Mouse (Mus musculus): Measurements from ENCODE around the gene Rps6ka4. TPM values are rescaled to one million over a fixed set of nuclear protein-coding genes. Genes with fewer than 3 reads are reported as not detected.

Rps6ka4 gene
- polyA plus RNA-seq, 1 experiment from 2014 or later = 7.7 TPM

DNA sequence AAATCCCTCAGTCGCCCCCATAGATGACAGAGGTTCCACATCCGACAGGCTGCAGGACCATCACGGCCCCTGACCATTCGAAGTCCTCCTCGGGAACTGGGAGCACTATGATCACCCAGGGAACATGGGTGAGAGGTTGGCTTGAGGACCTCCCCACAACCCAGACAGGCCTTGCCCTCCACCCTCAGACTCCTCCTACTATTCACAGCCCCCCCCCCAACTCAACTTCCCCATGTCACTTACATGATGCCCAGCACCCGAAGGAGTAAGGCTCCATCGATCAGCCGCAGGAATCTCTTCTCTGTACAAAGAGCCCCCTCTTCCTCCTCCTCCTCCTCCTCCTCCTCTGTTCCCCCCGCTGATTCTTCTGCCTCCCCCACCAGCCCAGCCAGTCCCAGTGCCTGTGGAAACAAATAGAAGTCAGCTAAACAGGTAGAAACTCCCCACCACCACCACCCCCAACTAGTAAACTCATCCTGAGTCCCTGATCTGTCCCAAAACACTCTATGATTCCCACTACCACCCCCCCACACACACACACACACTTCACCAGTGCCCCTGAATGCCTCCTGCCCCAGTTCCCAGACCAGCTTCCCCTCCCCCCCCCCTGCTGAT, 17.1 kb upstream of the Rps6ka4 start:
- H3K27ac ChIP-seq = peak overlapping the region; percentile 40; the same call in 1 of the 2 replicates
- 74% methylated on average over 9 of the region's 9 CpGs for WGBS
- H3K4me1 ChIP-seq (replicated peaks) = peaks cover 37% of the 10 kb centered on the region
- H3K4me3 ChIP-seq = no peak overlapping the region
- H3K27me3 ChIP-seq (ENCODE audit: insufficient read depth, poor library complexity, severe bottlenecking) = peaks cover 55% of the 10 kb centered on the region
- no peaks in the 10 kb centered on the region for H3K36me3 ChIP-seq
- H3K9me3 ChIP-seq = no peaks in the 10 kb centered on the region
- no peak for DNase-seq (ENCODE audit: low spot score)

DNA sequence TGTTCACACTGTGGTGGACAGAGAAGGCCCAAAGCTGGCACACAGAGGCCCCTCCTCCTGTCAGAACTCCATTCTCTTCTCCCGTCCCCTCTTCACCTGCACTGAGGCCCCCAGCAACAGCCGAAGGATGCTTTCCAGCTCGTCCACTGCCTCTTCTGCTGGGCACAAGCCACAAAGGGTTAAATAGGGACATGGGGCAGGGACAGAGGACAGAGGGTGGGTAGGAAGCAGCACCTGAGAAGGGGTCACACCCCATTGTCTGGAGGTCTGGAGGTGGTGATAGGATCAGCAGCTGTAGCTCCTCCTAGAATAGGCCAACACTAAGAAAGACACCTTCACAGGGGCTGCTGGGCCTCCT, 16.5 kb upstream of the Rps6ka4 start:
- no peaks in the 10 kb centered on the region for H3K36me3 ChIP-seq
- no peak overlapping the region for H3K4me3 ChIP-seq
- H3K27me3 ChIP-seq (ENCODE audit: insufficient read depth, poor library complexity, severe bottlenecking) = peaks cover 60% of the 10 kb centered on the region
- DNase-seq (ENCODE audit: low spot score) = no peak
- 62% methylated on average over 3 of the region's 3 CpGs for WGBS
- peak overlapping the region; percentile 40; the same call in 1 of the 2 replicates for H3K27ac ChIP-seq
- peaks cover 37% of the 10 kb centered on the region for H3K4me1 ChIP-seq (replicated peaks)
- no peaks in the 10 kb centered on the region for H3K9me3 ChIP-seq

DNA sequence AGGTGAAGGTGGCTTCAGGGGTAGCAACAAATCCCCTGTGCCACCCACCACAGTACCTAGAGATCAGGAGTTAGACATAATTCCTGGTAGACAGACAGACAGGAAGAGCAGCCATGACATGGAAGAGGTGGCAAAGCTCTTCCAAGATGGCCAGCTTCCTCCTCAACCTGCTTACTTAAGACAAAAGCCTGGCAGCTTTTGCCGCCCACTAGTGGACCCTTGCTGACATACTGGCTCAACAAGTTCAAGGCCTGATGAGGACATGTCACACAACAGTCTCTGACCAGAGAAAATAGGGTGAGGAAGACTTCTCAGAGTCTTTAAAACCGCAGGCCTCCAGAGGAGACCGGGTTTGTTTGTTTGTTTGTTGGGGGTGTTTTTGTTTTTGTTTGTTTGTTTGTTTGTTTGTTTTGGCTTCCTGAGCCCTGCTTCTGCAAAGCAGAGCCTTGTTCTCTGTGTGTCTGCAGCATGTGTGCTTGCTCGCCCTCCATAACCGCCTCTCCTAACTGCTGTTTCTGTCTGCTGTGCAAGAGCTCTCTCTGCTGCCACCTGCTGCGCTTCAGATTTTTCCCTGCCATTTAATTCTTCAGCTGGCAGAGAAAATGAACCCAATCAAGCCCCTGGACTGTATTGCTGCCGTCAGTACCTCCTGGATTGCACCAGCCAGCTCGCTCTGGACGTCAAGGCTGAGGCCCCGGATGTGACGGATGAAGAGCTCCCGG, 16.0 kb upstream of the Rps6ka4 start:
- H3K4me3 ChIP-seq = no peak overlapping the region
- 54% methylated on average over 12 of the region's 12 CpGs for WGBS
- H3K4me1 ChIP-seq (replicated peaks) = peaks cover 37% of the 10 kb centered on the region
- H3K27ac ChIP-seq = peak overlapping the region; percentile 80
- no peaks in the 10 kb centered on the region for H3K36me3 ChIP-seq
- H3K9me3 ChIP-seq = no peaks in the 10 kb centered on the region
- DNase-seq (ENCODE audit: low spot score) = peak; percentile 44
- peaks cover 66% of the 10 kb centered on the region for H3K27me3 ChIP-seq (ENCODE audit: insufficient read depth, poor library complexity, severe bottlenecking)

DNA sequence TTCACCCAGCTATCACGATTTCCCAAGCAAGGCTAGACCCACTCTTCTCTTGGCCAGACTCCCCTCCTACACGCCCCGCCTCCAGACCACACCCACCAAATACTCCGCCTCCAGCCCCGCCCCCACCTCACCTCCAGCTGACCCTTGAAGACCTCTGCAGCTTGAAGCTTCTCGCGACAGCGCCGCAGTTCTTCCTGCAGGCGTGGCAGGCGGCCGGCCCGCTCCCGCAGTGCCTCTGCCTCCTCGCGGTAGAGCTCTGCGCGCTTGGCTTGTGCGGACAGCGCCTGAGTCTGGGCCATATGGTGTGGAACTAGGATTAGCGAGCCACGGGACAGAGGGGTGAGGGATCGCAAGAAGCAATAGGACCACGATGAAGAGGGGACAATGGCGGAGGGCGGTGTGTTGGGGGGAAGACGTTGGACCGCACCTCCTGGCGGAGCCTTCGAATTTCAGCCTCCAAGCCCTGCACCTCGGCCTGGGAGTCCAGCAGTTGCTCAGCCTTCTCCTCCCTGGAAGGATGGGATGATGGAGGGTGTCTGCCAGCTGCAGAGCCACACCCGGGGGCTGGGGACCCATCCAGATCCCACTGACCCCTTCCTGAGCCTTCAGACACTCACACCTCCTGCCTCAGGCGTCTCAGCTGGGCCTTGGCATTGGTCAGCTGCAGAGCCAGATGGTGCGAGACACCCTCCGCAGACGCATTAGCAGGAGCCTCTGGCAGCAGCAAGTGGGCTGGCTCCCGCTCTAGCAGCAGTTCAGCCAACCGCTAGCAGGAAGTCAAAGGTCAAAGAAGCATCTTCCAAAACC, 15.0 kb upstream of the Rps6ka4 start:
- Histone ChIP-seq H3K27ac (peak overlapping the region; percentile 80), H3K27me3 (ENCODE audit: insufficient read depth, poor library complexity, severe bottlenecking) (peaks cover 76% of the 10 kb centered on the region), H3K36me3 (no peaks in the 10 kb centered on the region), H3K4me1 (replicated peaks) (peaks cover 37% of the 10 kb centered on the region), H3K9me3 (no peaks in the 10 kb centered on the region), H3K4me3 (peak overlapping the region; percentile 45)
- DNase-seq (ENCODE audit: low spot score) = peak; percentile 81
- WGBS = 5% methylated on average over 38 of the region's 38 CpGs

DNA sequence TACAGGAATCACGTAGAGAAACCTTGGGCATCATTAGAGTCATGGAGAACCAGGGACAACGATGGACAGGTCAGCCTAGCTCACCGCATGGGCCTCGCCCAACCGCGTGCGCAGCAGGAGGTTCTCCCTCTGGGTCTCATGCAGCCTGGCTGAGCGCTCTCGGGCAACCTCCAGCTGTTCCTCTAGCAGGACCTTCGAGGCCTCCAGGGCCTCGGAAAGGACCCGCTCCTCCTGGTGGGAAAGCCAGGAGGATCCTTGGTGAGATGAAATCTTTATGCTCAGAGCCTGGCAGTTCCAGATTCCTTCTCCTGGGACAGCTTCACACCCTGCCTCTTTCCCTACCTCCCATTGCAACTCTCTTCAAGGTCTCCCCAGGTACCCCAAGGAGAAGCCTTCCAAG, 14.2 kb upstream of the Rps6ka4 start:
- no peaks in the 10 kb centered on the region for H3K36me3 ChIP-seq
- 0 out of 2 replicates have a peak overlapping the region, but pooled peaks have one; percentile 45 for H3K4me3 ChIP-seq
- 88% methylated on average over 12 of the region's 12 CpGs for WGBS
- no peak for DNase-seq (ENCODE audit: low spot score)
- H3K4me1 ChIP-seq (replicated peaks) = peaks cover 41% of the 10 kb centered on the region
- peaks cover 84% of the 10 kb centered on the region for H3K27me3 ChIP-seq (ENCODE audit: insufficient read depth, poor library complexity, severe bottlenecking)
- H3K27ac ChIP-seq = no peak overlapping the region
- H3K9me3 ChIP-seq = no peaks in the 10 kb centered on the region

DNA sequence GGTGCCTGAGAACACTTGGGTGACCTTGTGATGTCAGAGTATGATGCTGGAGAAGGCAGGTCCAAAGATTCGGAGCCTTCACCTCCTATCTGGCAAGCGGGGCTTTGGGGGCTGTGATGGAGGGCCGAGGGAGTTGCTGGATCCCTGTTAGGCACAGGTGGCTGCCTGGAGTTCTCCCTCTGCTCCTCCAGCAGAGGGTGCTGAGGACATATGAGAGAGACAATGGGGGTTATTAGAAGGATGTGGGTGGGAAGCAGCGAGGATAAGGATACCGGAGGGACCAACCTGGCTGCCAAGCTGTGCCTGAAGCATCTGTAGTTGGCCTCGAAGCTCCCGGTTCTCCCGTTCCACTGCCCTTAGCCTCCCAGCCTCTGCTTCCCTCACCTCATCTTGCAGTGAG, 13.5 kb upstream of the Rps6ka4 start:
- peaks cover 44% of the 10 kb centered on the region for H3K4me1 ChIP-seq (replicated peaks)
- no peak for DNase-seq (ENCODE audit: low spot score)

DNA sequence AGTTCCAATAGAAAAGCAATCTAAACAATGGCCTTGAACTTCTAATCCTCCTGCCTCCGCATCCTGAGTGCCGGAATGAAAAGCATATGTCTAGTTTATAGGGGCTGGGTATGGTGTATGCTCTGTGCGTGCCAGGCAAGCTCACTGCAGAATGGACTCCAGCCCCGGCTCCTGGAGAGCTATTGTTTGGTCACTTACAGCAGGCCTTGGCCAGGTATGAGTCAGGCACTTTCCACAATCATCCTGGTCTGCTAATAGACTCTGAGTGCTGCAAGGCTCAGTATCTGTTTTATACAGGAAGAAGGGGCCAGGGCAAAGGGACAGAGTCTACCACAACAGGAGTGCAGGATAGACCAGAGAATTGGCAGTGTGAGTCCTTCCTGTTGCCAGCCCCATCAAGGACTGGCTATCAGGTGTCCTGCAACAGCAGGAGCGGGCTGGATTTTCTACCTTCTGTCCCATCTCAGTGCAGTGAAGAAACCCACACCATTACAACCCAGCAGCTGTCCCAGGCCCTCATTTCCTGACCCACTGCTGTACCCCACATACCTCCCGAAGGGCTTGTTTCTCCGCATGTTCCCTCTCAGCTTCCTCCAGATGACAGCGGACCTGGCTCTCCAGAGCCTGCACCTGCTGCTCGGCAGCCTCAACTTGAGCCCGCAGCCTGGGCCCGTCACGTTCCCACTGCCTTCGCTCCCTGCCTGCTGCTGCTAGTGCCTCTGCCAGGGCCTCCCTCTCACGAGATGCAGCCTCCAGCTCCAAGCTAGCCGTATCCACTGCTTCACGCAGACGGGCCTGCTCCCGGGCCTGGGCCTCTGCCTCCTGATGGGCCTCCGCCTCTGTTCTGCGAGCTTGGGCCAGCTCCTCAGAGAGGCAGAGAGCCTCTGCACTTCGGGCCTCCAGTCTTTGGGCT, 12.2 kb upstream of the Rps6ka4 start:
- 80% methylated on average over 21 of the region's 21 CpGs for WGBS
- H3K4me3 ChIP-seq = no peak overlapping the region
- no peaks in the 10 kb centered on the region for H3K9me3 ChIP-seq
- H3K27ac ChIP-seq = no peak overlapping the region
- H3K4me1 ChIP-seq (replicated peaks) = peaks cover 52% of the 10 kb centered on the region
- H3K27me3 ChIP-seq (ENCODE audit: insufficient read depth, poor library complexity, severe bottlenecking) = peaks cover 99% of the 10 kb centered on the region
- no peak for DNase-seq (ENCODE audit: low spot score)
- no peaks in the 10 kb centered on the region for H3K36me3 ChIP-seq

More for the DNA sequence above, 13.5 kb upstream of the Rps6ka4 start:
- no peak overlapping the region for H3K4me3 ChIP-seq
- 70% methylated on average over 8 of the region's 8 CpGs for WGBS
- H3K36me3 ChIP-seq = no peaks in the 10 kb centered on the region
- no peaks in the 10 kb centered on the region for H3K9me3 ChIP-seq
- peaks cover 91% of the 10 kb centered on the region for H3K27me3 ChIP-seq (ENCODE audit: insufficient read depth, poor library complexity, severe bottlenecking)
- H3K27ac ChIP-seq = no peak overlapping the region

DNA sequence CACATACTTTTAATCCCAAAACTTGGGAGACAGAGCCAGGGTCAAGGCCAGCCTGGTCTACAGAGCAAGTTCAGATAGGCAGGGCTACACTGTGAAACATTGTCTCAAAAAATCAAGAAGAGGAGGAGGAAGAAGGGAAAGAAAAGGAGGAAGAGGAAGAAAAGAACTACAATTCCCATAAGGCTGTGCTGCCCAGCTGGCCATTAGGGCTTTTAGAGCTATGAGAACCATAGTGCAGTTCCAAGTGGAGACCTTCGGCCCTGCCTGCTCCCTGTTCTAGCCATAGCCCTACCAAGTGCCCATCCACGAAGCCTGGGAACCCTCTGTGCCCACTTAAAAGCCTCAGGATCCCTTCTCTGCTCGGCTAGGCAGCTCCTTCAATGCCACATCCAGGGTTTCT, 11.1 kb upstream of the Rps6ka4 start:
- Histone ChIP-seq H3K27me3 (ENCODE audit: insufficient read depth, poor library complexity, severe bottlenecking) (peaks cover 100% of the 10 kb centered on the region), H3K9me3 (no peaks in the 10 kb centered on the region), H3K4me1 (replicated peaks) (peaks cover 49% of the 10 kb centered on the region), H3K4me3 (no peak overlapping the region), H3K36me3 (no peaks in the 10 kb centered on the region), H3K27ac (no peak overlapping the region)
- 78% methylated on average over 3 of the region's 3 CpGs for WGBS
- DNase-seq (ENCODE audit: low spot score) = no peak

DNA sequence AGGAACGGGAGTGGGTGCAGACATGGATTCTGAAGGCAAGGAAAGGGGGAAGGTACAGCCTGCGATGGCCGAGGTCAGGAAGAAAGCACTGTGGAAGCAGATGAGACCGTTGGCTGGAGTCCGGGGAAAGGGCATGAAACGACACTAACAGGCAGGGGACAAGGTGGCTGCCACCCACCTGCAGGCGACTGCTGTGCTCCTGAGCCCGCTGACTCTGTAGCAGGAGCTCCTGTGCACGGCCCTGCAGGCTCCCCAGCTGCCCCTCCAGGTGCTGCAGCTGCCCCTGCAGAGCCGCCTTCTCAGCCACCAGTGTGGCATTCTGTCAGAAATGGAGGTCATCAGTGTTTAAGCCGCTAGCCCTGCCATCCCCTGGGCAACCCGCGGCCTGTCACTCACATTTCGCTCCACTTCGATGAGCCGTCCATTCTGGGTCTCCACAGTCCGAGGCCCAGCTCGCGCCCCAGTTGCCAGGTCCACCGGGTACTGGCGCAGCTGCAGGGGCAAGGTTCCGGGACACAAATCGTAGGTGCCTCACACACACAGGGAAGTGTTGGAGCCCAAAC, 9.2 kb upstream of the Rps6ka4 start:
- Histone ChIP-seq H3K4me3 (no peak overlapping the region; the same call in 1 of the 2 replicates), H3K9me3 (no peaks in the 10 kb centered on the region), H3K27me3 (ENCODE audit: insufficient read depth, poor library complexity, severe bottlenecking) (peaks cover 100% of the 10 kb centered on the region), H3K27ac (no peak overlapping the region), H3K4me1 (replicated peaks) (peaks cover 35% of the 10 kb centered on the region), H3K36me3 (no peaks in the 10 kb centered on the region)
- no peak for DNase-seq (ENCODE audit: low spot score)
- 67% methylated on average over 23 of the region's 23 CpGs for WGBS

DNA sequence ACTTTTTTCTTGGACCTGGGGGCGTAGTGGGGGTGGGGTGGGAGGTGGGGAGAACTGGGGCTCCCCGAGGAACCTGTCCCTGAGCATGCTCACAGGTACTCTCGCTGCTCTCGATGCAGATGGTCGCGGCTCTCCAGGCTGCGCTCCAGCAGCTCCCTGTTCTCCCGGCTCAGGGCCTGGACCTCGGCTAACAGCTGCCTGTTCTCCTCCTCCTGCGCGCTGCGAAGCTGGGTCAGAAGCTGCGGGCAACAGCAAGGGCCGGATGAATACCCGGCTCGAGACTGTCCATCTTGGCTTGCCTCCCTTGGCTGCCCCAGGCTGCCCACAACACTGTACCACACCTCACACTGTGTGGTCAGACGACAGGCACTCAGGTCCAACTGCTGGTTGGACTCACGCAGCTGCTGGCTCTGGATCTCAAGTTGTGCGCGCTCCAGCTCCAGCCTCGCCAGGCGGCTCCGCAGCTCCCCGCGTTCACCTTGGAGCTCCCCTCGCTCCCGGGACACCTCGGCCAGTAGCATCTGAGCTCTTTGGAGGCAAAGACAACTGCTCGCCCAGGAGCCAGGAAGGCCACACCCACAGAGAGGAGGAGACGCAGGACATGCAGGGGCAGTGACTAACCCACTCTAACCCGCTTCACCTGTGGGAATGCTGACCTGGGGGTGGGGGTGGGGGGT, 7.5 kb upstream of the Rps6ka4 start:
- no peaks in the 10 kb centered on the region for H3K36me3 ChIP-seq
- H3K9me3 ChIP-seq = no peaks in the 10 kb centered on the region
- no peak overlapping the region; the same call in 1 of the 2 replicates for H3K27ac ChIP-seq
- 3% methylated on average over 31 of the region's 31 CpGs for WGBS
- no peak for DNase-seq (ENCODE audit: low spot score)
- H3K4me3 ChIP-seq = peak overlapping the region; percentile 41
- peaks cover 32% of the 10 kb centered on the region for H3K4me1 ChIP-seq (replicated peaks)
- H3K27me3 ChIP-seq (ENCODE audit: insufficient read depth, poor library complexity, severe bottlenecking) = peaks cover 100% of the 10 kb centered on the region

DNA sequence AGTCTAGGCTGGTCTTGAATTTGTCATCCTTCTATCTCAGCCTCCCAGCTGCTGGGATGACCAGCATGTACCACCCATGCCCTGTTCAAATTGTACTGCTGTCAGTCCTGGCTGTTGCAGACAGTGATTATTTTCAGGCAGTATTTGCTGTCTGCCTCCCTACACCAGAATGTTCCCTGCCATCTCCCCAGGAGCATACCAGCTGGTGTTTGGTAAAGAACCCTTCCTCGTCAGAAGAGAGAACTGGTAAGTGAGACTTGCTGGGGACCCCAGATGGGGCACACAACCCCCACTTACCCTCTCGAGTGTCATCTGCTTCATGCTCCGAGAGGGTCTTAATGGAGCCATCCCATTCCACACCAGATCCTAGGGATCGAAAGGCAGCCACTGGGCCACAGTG, 5.6 kb upstream of the Rps6ka4 start:
- Histone ChIP-seq H3K27me3 (ENCODE audit: insufficient read depth, poor library complexity, severe bottlenecking) (peaks cover 99% of the 10 kb centered on the region), H3K36me3 (no peaks in the 10 kb centered on the region), H3K9me3 (no peaks in the 10 kb centered on the region), H3K27ac (no peak overlapping the region), H3K4me1 (replicated peaks) (peaks cover 38% of the 10 kb centered on the region), H3K4me3 (no peak overlapping the region)
- no peak for DNase-seq (ENCODE audit: low spot score)
- 76% methylated on average over 4 of the region's 4 CpGs for WGBS

Data from hindbrain, embryonic 10.5 days (tissue).